Mouse (Mus musculus): Measurements from ENCODE around the gene Ccdc90b.

Ccdc90b gene

GRCm38 (mm10) chr7:92560986-92561876 is at the start of gene Ccdc90b:
Gene Ccdc90b (plus strand): TSS chr7:92561149.
- peak; percentile 84 to 86 for DNase-seq (ENCODE audit: low spot score in 2 of 2)

GRCm38 (mm10) chr7:92520397-92520796 is 40.6 kb upstream of the Ccdc90b start:
- DNase-seq (ENCODE audit: low spot score in 2 of 2), result no peak

GRCm38 (mm10) chr7:92520820-92521219 is 40.1 kb upstream of the Ccdc90b start:
- no peak for DNase-seq (ENCODE audit: low spot score in 2 of 2)

GRCm38 (mm10) chr7:92529245-92529644 is 31.7 kb upstream of the Ccdc90b start:
- no peak for DNase-seq (ENCODE audit: low spot score in 2 of 2)

GRCm38 (mm10) chr7:92532351-92533036 is 28.5 kb upstream of the Ccdc90b start:
- DNase-seq (ENCODE audit: low spot score in 2 of 2), result no peak

- no peak for DNase-seq (ENCODE audit: low spot score in 2 of 2)
These were observed 14.2 kb upstream of the Ccdc90b start for GRCm38 (mm10) chr7:92546763-92547162.

- DNase-seq (ENCODE audit: low spot score in 2 of 2), result no peak
These were observed 10.5 kb upstream of the Ccdc90b start for GRCm38 (mm10) chr7:92550248-92550989.

- no peak for DNase-seq (ENCODE audit: low spot score in 2 of 2)
These were observed 10.0 kb upstream of the Ccdc90b start for GRCm38 (mm10) chr7:92550990-92551392.

- DNase-seq (ENCODE audit: low spot score in 2 of 2), result no peak
These were observed 2.2 kb upstream of the Ccdc90b start for GRCm38 (mm10) chr7:92558744-92559143.

- no peak for DNase-seq (ENCODE audit: low spot score in 2 of 2)
These were observed 5.8 kb downstream of the Ccdc90b start for GRCm38 (mm10) chr7:92566775-92567174.

- DNase-seq (ENCODE audit: low spot score in 2 of 2), result no peak
These were observed 19.7 kb downstream of the Ccdc90b start for GRCm38 (mm10) chr7:92580491-92581207.

GRCm38 (mm10) chr7:92583567-92583966 is 22.6 kb downstream of the Ccdc90b start:
- no peak for DNase-seq (ENCODE audit: low spot score in 2 of 2)

GRCm38 (mm10) chr7:92589986-92590385 is 29.0 kb downstream of the Ccdc90b start:
- DNase-seq (ENCODE audit: low spot score in 2 of 2), result no peak

- no peak for DNase-seq (ENCODE audit: low spot score in 2 of 2)
These were observed 29.9 kb downstream of the Ccdc90b start for GRCm38 (mm10) chr7:92590842-92591241.

- no peak for DNase-seq (ENCODE audit: low spot score in 2 of 2)
These were observed 44.0 kb downstream of the Ccdc90b start for GRCm38 (mm10) chr7:92604961-92605360.

- DNase-seq (ENCODE audit: low spot score in 2 of 2), result no peak
These were observed 49.9 kb downstream of the Ccdc90b start for GRCm38 (mm10) chr7:92610830-92611229.

GRCm38 (mm10) chr7:92624488-92624887 is 63.5 kb downstream of the Ccdc90b start:
- no peak for DNase-seq (ENCODE audit: low spot score in 2 of 2)

GRCm38 (mm10) chr7:92630167-92630566 is 69.2 kb downstream of the Ccdc90b start:
- DNase-seq (ENCODE audit: low spot score in 2 of 2), result no peak
